Mouse (Mus musculus): ENCODE measurements around the gene Tcf7l2. TPM values are rescaled to one million over a fixed set of nuclear protein-coding genes. Genes with fewer than 3 reads are reported as not detected.

The Tcf7l2 gene
- total RNA-seq, 1 experiment: 3.0 TPM

DNA sequence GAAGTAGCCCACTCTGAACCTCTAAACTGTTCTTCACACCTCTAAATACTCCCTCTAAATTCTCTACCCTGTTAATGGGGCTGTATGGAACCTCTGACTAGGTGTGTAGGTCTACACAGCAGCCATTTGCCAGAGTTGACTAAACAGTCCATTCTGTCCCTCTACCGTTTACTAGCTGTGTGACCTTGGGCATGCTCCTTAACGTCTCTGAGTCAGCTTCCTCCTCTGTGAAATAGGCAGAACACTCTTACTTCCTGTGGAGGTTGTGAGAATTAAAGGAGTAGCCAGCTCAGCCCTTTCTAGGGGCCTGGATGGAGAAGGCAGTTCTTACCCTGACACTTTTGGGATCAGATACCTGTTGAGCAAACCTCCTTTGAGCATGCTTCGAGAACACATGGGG, 120.9 kb downstream of the Tcf7l2 start:
- H3K4me3 ChIP-seq (ENCODE audit: insufficient read depth in 1 of 2, low read depth in 1 of 2, low read length in 2 of 2, poor library complexity in 1 of 2, severe bottlenecking in 1 of 2): no peak overlapping the region
- TF ChIP-seq ZC3H11A (IDR thresholded peaks at IDR 0.05; ENCODE audit: borderline replicate concordance, low read depth, low read length): no peak
- TF ChIP-seq CHD2 (IDR thresholded peaks at IDR 0.05; ENCODE audit: low read depth, low read length): no peak
- no peak for TF ChIP-seq MAFK (IDR thresholded peaks at IDR 0.05; ENCODE audit: insufficient read depth, low read depth, low read length)
- no peak for TF ChIP-seq ZNF384 (IDR thresholded peaks at IDR 0.05; ENCODE audit: low read depth, low read length)
- no peak for TF ChIP-seq HCFC1 (IDR thresholded peaks at IDR 0.05; ENCODE audit: borderline replicate concordance, insufficient read depth, low read length)
- no peak for DNase-seq (ENCODE audit: low read depth, low spot score)
- H3K9me3 ChIP-seq (ENCODE audit: control insufficient read depth, insufficient read depth, low read depth, low read length): no peaks in the 10 kb centered on the region
- H3K4me1 ChIP-seq (ENCODE audit: control insufficient read depth in 2 of 2, insufficient read depth in 2 of 2, low read length in 2 of 2, poor library complexity in 1 of 2): no peaks in the 10 kb centered on the region
- H3K27ac ChIP-seq (ENCODE audit: insufficient read depth, low read depth, low read length, poor library complexity, severe bottlenecking): no peak overlapping the region
- in situ Hi-C loops (cut with MboI; ENCODE audit: low sequenced_read_pairs in 2 of 2, unreplicated experiment in 2 of 2): no loop called here
- H3K9ac ChIP-seq (ENCODE audit: insufficient read depth, low read depth, low read length, poor library complexity, severe bottlenecking): no peak overlapping the region
- peaks cover 3% of the 10 kb centered on the region; the same call in 1 of the 2 replicates for H3K36me3 ChIP-seq (ENCODE audit: control insufficient read depth, insufficient read depth, low read length, poor library complexity, severe bottlenecking)

DNA sequence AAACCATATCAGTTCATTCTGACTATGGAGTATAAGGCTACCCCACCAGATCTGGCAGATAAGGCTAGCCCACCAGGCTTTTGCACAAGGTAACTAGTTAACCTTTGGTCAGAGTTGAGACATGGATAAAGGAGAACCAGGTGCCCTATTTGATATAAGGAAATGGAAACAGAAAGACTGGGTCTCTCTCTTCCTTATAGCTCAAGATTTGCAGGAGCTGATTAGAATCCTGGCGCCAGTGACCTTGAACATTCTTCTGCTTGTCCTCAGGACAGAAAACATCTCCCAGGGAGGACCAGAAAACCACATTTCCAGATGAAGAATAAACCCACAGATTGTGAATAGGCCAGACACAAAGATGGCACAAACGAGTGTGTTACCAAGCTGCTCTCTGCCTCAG, 123.4 kb downstream of the Tcf7l2 start:
- in situ Hi-C loops (cut with MboI; ENCODE audit: low sequenced_read_pairs in 2 of 2, unreplicated experiment in 2 of 2): no loop called here
- peaks cover 3% of the 10 kb centered on the region; the same call in 1 of the 2 replicates for H3K36me3 ChIP-seq (ENCODE audit: control insufficient read depth, insufficient read depth, low read length, poor library complexity, severe bottlenecking)
- no peak for DNase-seq (ENCODE audit: low read depth, low spot score)
- H3K4me3 ChIP-seq (ENCODE audit: insufficient read depth in 1 of 2, low read depth in 1 of 2, low read length in 2 of 2, poor library complexity in 1 of 2, severe bottlenecking in 1 of 2): no peak overlapping the region
- H3K9me3 ChIP-seq (ENCODE audit: control insufficient read depth, insufficient read depth, low read depth, low read length): no peaks in the 10 kb centered on the region
- TF ChIP-seq MAFK (IDR thresholded peaks at IDR 0.05; ENCODE audit: insufficient read depth, low read depth, low read length): no peak
- no peak for TF ChIP-seq ZC3H11A (IDR thresholded peaks at IDR 0.05; ENCODE audit: borderline replicate concordance, low read depth, low read length)
- H3K27ac ChIP-seq (ENCODE audit: insufficient read depth, low read depth, low read length, poor library complexity, severe bottlenecking): no peak overlapping the region
- H3K9ac ChIP-seq (ENCODE audit: insufficient read depth, low read depth, low read length, poor library complexity, severe bottlenecking): no peak overlapping the region
- peaks cover 0 to 2% of the 10 kb centered on the region in 2 experiments; a peak in 1 of 4 replicates for H3K4me1 ChIP-seq (ENCODE audit: control insufficient read depth in 2 of 2, insufficient read depth in 2 of 2, low read length in 2 of 2, poor library complexity in 1 of 2)

DNA sequence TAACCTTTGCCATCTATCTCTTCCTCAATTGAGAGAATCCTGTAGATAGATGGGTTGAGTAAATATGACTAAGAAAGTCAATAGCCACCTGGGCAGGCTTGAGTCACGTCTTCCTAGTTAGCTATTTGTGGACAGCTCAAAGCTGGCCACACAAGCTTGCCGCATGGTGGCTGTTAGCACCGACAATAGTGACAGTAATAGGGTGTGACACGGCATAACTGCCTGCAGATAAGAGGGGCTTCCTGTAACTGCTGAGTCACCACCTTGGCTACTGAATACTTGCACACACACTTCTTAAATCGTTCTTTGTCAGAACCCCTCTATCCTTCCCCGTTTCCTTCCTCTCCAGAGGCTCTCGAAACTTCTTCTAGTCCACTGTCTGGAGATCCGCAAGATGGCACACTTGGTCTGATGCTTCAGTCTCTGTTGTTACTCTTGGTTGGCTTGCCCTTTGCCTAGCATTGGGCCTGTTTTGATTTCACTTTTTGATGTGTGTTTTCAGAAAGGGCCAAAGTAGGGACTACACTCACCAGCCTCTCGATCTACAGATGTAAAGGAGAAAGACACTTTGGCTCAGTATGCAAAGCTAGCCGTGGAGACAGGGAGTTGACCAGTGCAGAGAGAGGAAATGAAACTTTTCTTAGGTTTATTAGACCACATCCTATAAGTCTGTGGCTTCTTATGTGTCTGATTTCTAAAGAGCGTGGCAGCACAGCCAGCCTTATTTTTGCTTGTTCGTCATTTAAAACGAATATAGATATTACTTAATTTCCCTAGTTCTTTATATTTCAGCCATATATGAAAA, 124.4 kb downstream of the Tcf7l2 start:
- H3K9me3 ChIP-seq (ENCODE audit: control insufficient read depth, insufficient read depth, low read depth, low read length): no peaks in the 10 kb centered on the region
- no peak for DNase-seq (ENCODE audit: low read depth, low spot score)
- H3K36me3 ChIP-seq (ENCODE audit: control insufficient read depth, insufficient read depth, low read length, poor library complexity, severe bottlenecking): peaks cover 3% of the 10 kb centered on the region; the same call in 1 of the 2 replicates
- no peak overlapping the region for H3K9ac ChIP-seq (ENCODE audit: insufficient read depth, low read depth, low read length, poor library complexity, severe bottlenecking)
- TF ChIP-seq CHD2 (IDR thresholded peaks at IDR 0.05; ENCODE audit: low read depth, low read length) (no peak), HCFC1 (IDR thresholded peaks at IDR 0.05; ENCODE audit: borderline replicate concordance, insufficient read depth, low read length) (no peak), MAFK (IDR thresholded peaks at IDR 0.05; ENCODE audit: insufficient read depth, low read depth, low read length) (no peak), ZC3H11A (IDR thresholded peaks at IDR 0.05; ENCODE audit: borderline replicate concordance, low read depth, low read length) (no peak), ZNF384 (IDR thresholded peaks at IDR 0.05; ENCODE audit: low read depth, low read length) (no peak)
- no peak overlapping the region for H3K4me3 ChIP-seq (ENCODE audit: insufficient read depth in 1 of 2, low read depth in 1 of 2, low read length in 2 of 2, poor library complexity in 1 of 2, severe bottlenecking in 1 of 2)
- H3K27ac ChIP-seq (ENCODE audit: insufficient read depth, low read depth, low read length, poor library complexity, severe bottlenecking): no peak overlapping the region
- in situ Hi-C loops (cut with MboI; ENCODE audit: low sequenced_read_pairs in 2 of 2, unreplicated experiment in 2 of 2): no loop called here
- peaks cover 0 to 2% of the 10 kb centered on the region in 2 experiments; a peak in 1 of 4 replicates for H3K4me1 ChIP-seq (ENCODE audit: control insufficient read depth in 2 of 2, insufficient read depth in 2 of 2, low read length in 2 of 2, poor library complexity in 1 of 2)

DNA sequence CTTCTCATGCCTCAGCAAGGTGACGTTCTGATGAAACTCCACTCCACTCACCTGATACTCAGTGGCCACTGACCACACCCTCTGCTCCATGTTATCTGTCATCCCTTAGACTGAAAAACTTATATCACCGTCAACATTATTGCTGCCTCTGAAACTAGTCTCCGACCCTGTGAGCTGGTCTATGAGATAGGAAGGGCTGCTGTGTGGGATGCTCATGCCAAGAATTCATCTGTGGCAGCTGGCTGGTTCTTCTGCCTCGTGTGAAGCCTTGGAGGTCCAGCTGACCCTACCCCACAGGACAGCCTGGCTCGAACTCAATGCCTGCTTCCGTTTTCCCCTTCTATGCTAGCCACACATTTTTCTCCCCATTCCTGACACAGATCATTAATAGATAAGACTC, 125.6 kb downstream of the Tcf7l2 start:
- TF ChIP-seq HCFC1 (IDR thresholded peaks at IDR 0.05; ENCODE audit: borderline replicate concordance, insufficient read depth, low read length): no peak
- in situ Hi-C loops (cut with MboI; ENCODE audit: low sequenced_read_pairs in 2 of 2, unreplicated experiment in 2 of 2): no loop called here
- Histone ChIP-seq H3K27ac (ENCODE audit: insufficient read depth, low read depth, low read length, poor library complexity, severe bottlenecking) (no peak overlapping the region), H3K9ac (ENCODE audit: insufficient read depth, low read depth, low read length, poor library complexity, severe bottlenecking) (no peak overlapping the region), H3K4me1 (ENCODE audit: control insufficient read depth in 2 of 2, insufficient read depth in 2 of 2, low read length in 2 of 2, poor library complexity in 1 of 2) (peaks cover 0 to 2% of the 10 kb centered on the region in 2 experiments; a peak in 1 of 4 replicates), H3K36me3 (ENCODE audit: control insufficient read depth, insufficient read depth, low read length, poor library complexity, severe bottlenecking) (peaks cover 3% of the 10 kb centered on the region; the same call in 1 of the 2 replicates), H3K9me3 (ENCODE audit: control insufficient read depth, insufficient read depth, low read depth, low read length) (no peaks in the 10 kb centered on the region), H3K4me3 (ENCODE audit: insufficient read depth in 1 of 2, low read depth in 1 of 2, low read length in 2 of 2, poor library complexity in 1 of 2, severe bottlenecking in 1 of 2) (no peak overlapping the region)
- no peak for DNase-seq (ENCODE audit: low read depth, low spot score)

DNA sequence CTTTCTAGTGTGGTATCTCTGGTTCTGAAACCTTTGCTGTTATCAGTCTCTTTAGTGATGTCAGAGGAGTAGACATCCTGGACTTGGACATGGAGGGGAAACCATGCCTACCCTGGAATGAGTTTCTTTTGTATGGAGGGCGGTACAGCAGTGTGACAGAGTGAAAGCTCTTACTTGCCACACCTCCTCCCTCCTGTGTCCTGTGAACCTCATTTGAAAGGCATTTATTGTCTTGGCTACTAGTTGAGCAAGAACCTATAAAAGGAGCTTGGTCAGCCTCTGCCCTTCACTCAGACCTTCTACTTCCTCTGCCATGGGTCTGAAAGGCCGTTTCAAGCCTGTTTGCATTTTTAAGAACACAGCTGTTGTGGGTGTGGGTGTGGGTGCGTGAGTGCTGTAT, 126.3 kb downstream of the Tcf7l2 start:
- H3K4me3 ChIP-seq (ENCODE audit: insufficient read depth in 1 of 2, low read depth in 1 of 2, low read length in 2 of 2, poor library complexity in 1 of 2, severe bottlenecking in 1 of 2): no peak overlapping the region
- no peak for DNase-seq (ENCODE audit: low read depth, low spot score)
- no peak overlapping the region for H3K9ac ChIP-seq (ENCODE audit: insufficient read depth, low read depth, low read length, poor library complexity, severe bottlenecking)
- in situ Hi-C loops (cut with MboI; ENCODE audit: low sequenced_read_pairs in 2 of 2, unreplicated experiment in 2 of 2): no loop called here
- H3K36me3 ChIP-seq (ENCODE audit: control insufficient read depth, insufficient read depth, low read length, poor library complexity, severe bottlenecking): peaks cover 3% of the 10 kb centered on the region; the same call in 1 of the 2 replicates
- H3K9me3 ChIP-seq (ENCODE audit: control insufficient read depth, insufficient read depth, low read depth, low read length): no peaks in the 10 kb centered on the region
- H3K4me1 ChIP-seq (ENCODE audit: control insufficient read depth in 2 of 2, insufficient read depth in 2 of 2, low read length in 2 of 2, poor library complexity in 1 of 2): peaks cover 0 to 2% of the 10 kb centered on the region in 2 experiments; a peak in 1 of 4 replicates
- H3K27ac ChIP-seq (ENCODE audit: insufficient read depth, low read depth, low read length, poor library complexity, severe bottlenecking): no peak overlapping the region
- TF ChIP-seq MAFK (IDR thresholded peaks at IDR 0.05; ENCODE audit: insufficient read depth, low read depth, low read length) (no peak), CHD2 (IDR thresholded peaks at IDR 0.05; ENCODE audit: low read depth, low read length) (no peak), HCFC1 (IDR thresholded peaks at IDR 0.05; ENCODE audit: borderline replicate concordance, insufficient read depth, low read length) (no peak), ZNF384 (IDR thresholded peaks at IDR 0.05; ENCODE audit: low read depth, low read length) (no peak), ZC3H11A (IDR thresholded peaks at IDR 0.05; ENCODE audit: borderline replicate concordance, low read depth, low read length) (no peak)

Measured in ES-E14 (cell line).